Mouse (Mus musculus): ENCODE results near the gene Gfer.
"Not testable (repeated sequence)": the region's sequence is repeated elsewhere in the genome, so short reads cannot be mapped to it uniquely, and the experiment has no call there.

Gene Gfer

DNA sequence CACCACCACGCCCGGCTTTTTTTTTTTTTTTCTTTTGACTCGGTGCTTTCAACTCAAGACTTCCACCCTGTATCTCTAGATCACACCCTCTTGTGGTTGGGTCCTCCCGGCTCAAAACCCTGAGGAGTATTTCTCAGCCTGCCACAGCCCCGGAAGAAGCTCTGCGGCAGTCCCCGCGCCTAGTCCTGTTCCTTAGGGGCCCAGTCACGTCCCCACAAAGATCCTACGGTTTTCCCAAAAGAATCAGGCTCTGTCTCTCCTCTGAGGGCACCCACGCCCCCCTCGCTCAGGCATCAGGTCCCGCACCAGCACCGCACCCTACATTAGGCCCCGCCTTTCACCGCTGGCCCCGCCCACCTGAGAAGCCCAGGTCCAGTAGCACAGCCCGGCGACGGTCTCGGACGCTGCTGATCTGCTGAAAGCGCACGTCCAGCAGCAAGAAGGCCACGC lies 8.8 kb downstream of the Gfer start:
- peak; percentile 52 for DNase-seq (ENCODE audit: low spot score)

GRCm38 (mm10) chr17:24686514-24686913 lies 9.4 kb downstream of the Gfer start:
- DNase-seq (ENCODE audit: low spot score): no peak

GRCm38 (mm10) chr17:24677500-24678080 lies 18.4 kb downstream of the Gfer start:
- DNase-seq (ENCODE audit: low spot score): no peak

DNA sequence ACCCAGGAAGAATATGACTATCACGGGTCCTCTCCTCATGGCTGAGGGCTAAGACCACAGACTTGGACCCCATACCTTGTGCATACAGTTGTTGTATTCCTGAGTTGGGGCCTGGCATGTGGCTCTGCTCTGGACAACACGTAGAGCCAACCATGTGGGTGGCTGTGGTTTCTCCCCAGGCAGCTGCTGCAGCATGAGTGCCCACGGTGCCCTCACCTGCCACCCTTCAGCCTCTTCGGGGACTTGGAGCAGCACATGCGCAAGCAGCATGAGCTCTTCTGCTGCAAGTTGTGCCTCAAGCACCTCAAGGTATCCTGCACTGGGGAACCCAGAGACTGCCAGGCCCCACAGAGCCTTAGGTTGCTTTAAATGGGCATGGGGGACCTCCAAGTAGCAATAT lies 19.1 kb downstream of the Gfer start:
- DNase-seq (ENCODE audit: low spot score): no peak

GRCm38 (mm10) chr17:24676187-24676586 lies 19.8 kb downstream of the Gfer start:
- peak; percentile 60 for DNase-seq (ENCODE audit: low spot score)

DNA sequence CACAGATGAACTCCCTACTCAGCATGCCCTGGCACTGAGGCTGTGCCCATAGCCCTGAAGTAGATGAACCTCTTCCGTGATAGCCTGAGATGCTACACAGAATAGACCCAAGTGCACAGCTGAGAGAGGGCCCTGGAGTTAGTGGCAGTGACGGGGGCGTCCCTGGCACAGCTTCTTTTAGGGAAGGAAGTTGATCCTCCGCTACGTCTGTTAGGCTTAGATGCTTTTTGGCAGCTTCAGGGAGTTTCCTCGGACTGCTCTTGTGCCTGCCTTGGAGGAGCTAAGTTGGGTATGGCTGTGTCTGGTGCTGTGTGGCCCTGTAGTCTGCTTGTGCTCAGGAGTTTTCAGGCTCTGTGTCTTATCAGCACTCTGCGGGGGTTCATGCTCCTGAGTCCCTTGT lies 21.7 kb downstream of the Gfer start:
- no peak for DNase-seq (ENCODE audit: low spot score)

GRCm38 (mm10) chr17:24672141-24672540 lies 23.8 kb downstream of the Gfer start:
- no peak for DNase-seq (ENCODE audit: low spot score)

DNA sequence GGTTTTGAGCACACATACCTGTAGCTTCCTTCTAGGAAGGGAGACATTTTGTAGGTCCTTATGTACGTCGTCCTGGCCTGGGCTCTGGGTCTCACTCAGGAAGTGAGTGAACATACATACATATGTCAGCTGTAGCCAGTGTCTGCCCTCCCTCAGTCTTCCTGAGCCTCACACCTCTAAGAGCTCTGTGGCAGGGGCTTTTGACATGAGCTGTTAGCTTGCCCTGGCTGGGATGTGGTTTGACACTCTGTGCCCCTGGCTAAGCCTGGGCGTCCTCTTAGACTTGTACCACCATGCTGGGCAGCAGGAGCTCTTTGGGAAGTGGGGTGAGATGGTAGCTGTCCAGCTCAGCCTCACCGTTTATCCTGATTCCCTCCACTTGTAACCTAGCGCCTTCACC lies 24.6 kb downstream of the Gfer start:
- no peak for DNase-seq (ENCODE audit: low spot score)

DNA sequence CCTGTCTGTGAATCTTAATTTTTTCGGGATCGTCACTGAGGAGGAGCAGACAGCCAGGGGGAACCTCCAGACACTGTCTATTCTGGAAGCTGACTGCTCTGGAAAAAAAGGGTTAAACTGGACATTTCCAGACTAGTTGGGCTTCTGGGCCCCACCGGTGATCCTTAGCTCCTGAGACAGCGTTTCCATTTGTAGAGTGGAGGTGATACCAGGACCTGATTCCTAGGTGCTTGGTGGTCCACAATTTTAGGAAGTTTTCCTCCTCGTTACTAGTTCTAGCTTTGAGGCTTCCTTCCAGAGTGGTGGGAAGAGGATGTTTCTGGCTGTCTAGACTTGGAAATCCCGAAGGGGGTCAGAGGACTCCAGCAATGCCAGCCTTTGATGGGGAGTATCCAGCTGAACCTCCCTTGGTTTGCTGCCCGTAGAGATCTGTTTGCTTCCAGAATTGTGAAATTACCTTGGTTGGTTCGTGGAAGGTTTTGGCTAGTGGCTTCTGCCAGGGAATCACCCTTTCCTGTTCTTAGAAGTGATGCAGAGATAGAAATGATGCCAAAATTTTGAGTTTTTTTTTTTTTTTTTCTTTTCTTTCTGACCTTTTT lies 25.6 kb downstream of the Gfer start:
- no peak for DNase-seq (ENCODE audit: low spot score)

- DNase-seq (ENCODE audit: low spot score): peak; percentile 96
These were observed 26.3 kb downstream of the Gfer start, which contains the start of gene Zfp598 for GRCm38 (mm10) chr17:24669545-24670245. Gene Zfp598 (plus strand): TSS chr17:24669687.

DNA sequence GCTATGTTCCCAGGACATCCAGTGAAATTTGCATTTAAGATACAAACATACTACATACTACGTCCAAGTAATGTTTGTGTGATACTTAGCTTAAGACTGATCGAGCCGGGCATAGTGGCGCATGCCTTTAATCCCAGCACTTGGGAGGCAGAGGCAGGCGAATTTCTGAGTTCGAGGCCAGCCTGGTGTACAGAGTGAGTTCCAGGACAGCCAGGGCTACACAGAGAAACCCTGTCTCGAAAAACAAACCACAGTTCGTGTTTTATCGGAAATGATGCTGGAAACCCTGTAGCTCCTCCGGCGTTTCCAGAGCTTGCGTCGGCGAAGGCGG lies 26.8 kb downstream of the Gfer start:
- DNase-seq (ENCODE audit: low spot score): not testable (repeated sequence)

DNA sequence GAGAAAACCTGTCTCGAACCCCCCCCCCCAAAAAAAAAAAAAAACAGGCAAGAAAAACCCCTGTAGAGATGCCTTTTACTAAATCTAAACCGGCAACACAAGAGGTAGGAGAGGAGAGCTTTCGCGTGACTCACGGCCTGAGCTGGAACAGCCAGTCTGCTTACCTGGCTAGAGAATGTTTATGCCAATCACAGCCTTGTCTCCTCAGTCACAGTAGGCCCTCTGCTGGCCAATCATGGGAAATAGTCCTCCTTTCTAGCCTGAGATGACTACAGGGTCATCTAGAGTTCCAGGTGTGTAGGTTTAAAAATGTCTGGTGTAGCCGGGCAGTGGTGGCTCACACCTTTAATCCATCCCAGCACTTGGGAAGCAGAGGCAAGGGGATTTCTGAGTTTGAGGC lies 28.5 kb downstream of the Gfer start:
- peak; percentile 55 for DNase-seq (ENCODE audit: low spot score)

- DNase-seq (ENCODE audit: low spot score): not testable (repeated sequence)
These were observed 28.9 kb downstream of the Gfer start for GRCm38 (mm10) chr17:24667011-24667410.

DNA sequence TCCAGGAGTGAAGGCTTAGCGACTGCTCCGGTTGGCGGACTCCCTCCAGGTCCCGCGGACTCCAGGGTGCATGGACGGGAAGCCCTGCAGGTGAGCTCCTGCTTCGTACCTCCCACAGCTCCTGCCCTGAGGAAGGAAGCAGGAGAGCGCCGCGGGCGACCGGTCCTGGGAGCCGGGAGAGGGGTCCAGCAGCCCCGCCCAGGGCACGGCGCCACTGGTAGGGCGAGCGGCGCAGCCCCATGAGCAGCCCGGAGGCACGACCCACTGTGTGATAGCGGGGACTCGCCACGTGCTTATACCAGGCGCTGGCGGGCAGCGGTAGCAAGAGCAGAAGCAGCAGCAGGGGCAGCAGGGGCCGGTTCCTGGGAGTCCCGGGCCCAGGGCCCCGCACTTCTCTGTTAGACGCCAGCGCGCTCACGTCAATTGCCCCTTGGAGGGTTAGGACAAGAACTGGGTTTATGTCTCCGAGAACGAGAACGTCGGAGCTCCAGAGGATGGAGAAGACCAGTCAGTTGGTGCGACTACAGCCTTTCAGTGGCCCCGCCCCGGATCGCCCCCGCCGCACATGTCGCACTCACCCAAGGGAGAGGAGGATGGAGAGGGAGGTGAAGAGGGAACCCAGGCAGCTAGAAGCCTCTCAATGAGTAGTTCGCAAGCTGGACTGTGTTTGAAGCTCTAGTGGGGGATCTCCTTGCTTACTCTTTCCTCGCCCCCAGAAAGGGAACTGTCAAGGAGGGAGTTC lies 37.8 kb downstream of the Gfer start, which contains the start of gene Npw:
Gene Npw (minus strand): TSS at position 441 of the 742 bp plus-strand sequence.
- no peak for DNase-seq (ENCODE audit: low spot score)

DNA sequence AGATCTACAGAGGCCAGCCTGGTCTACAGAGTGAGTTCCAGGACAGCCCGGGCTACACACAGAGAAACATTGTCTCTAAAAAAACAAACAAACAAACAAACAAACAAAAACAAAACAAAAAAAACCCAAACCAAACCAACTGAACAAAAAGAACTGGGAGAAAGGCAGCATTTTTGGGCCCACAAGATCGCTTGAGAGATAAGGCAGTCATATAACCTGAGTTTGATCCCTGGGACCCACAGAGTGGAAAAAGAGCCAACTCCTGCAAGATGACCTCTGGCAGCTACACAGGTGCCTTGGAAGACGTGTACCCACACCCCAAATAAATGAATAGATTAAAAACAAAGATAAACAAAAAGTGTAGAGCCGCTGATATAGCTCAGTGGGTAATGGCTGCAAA lies 41.0 kb downstream of the Gfer start:
- no peak for DNase-seq (ENCODE audit: low spot score)

DNA sequence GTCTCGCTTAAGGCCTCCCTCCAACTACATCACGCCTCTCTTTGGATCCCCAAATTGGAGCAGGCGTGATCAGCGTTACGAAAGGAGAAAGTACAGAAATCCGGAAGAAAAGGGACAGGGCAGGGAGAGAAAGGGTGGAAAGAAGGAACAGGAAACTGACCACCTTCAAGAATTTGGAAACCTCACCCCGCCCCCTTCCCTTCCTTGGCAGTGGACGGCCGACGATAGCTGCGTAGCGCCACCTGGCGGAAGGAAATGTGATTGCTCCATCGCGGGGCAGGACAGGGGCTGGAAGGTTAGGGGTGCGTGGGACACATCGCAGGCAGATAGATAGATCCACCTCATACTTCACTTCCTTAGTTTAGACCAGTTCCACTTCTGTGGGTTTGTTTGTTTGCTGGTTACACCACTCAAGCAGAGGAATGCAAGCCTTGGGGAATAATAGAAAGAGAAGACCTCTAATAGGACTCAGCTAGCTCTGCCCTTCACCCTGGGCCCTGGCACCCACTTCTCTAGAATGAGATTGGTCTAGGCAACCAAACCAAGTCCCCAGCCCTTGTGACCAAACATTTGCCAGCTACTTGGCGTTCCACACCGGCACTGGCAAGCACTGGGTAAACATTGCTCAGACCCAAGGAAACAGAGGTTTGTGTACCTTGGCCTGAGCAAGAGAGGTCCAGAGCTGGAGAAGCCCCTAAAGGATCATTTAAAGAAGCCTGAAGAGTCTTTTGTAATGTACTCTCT lies 41.8 kb downstream of the Gfer start:
- DNase-seq (ENCODE audit: low spot score): peak; percentile 77

DNA sequence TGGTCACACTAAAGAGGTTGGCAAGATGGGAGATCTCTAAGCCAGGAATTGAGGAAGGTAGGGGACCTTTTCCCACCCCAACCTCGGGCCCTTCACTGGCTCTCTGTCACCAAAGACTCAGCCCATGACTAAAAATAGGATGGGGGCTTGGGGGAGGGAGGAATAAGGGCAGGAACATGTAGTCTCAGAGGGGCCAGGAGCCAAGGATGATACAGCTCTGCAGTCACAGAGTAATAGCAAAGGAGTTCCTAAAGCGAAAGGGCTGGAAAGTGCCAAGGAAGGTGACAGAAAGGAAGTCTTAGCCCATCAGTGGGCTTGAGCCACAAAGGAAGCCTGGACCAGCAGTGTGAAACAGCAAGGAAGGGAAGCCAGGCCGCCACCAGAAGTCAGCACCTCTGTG lies 44.1 kb downstream of the Gfer start:
- no peak for DNase-seq (ENCODE audit: low spot score)

- DNase-seq (ENCODE audit: low spot score): no peak
These were observed 45.2 kb downstream of the Gfer start for GRCm38 (mm10) chr17:24650766-24651165.

DNA sequence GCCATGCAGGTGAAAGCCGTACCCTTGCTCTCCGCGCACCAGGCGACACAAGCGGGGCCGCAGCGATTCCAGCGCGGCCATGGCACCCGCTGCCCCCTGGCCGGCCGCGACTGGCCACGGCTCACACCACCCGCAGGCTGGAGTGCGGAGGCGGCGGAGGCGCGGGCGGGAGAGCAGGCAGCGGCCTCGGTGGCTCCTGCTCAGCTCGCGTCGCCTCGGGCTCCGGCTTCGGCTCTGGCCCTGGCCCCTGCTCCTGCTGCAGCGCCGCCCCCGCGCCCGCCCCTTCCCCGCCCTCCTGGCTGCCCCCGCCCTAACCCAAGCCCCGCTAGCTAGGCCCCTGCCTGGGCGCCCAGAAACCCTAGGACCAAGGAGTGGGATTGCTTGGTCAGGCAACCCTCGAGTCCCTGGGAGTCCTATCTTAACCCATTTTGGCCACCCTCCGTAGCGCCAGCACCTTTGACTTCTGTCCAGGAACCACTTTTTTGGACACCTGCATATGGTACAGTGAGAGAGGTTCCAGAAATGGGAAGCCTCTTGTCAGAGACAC lies 45.8 kb downstream of the Gfer start, which contains the start of gene Slc9a3r2:
Gene Slc9a3r2 (minus strand): TSS at position 258 of the 547 bp plus-strand sequence.
- peak; percentile 48 for DNase-seq (ENCODE audit: low spot score)

DNA sequence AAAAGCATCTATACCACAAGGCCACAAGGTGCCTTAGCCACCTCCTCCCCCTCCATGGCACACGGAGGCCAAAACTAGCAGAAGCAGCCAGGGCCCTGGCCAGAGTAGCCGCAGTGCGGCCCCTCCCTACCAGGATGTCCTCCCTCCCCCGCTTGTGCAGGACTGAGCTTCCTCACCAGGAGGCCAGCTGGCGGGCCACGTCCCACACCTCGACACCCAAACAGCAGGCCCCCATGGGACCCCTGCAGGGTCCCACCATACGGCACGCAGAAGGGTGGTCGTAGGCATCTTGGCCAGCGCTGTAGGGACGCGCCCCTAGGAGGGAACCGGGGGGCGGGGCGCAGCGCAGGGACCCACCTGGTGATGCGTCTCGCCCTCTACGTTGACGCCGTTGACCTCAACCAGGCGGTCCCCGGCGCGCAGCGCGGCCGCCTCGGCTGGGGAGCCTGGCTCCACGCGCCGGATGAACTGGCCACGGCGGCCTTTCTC lies 46.3 kb downstream of the Gfer start:
- DNase-seq (ENCODE audit: low spot score): peak; percentile 41

GRCm38 (mm10) chr17:24648731-24649377 lies 47.1 kb downstream of the Gfer start:
- no peak for DNase-seq (ENCODE audit: low spot score)
